ENCODE assay signal across 15 mouse cellular contexts in the genomic region with DNA sequence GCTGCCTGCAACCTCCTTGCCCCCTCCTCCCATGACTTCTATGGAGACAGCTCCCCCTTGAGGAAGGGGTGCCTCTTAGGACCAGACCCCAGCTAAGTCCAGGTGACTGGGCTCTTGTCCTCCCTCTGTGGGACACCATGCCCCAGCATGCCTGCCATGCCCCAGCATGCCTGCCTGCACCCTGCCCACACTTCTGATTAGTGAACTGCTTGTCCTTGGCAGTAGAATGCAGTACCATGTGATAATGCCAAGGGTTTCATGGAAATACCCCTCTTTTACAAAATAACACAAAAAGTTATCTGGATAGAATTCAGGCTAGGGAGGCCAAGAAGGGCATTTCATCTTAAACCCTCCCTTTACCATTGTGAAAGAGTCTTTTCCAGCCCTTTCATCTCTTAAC. TPM values are rescaled to one million over a fixed set of nuclear protein-coding genes. Genes with fewer than 3 reads are reported as not detected.
A peak's percentile ranks its signal among the peaks of the same experiment; 100 is the strongest.
DNase-seq lines count a peak whose midpoint lies in the region; ATAC-seq and TF ChIP-seq lines count a peak whose summit lies in the region.
"Had no signal": no experiment of that assay in that cellular context is flagged by ENCODE, and none has a peak within 500 bp of the region (broad histone marks: within the 10 kb centered on the region; RNA-seq: fewer than 3 reads in every experiment).

No protein-coding gene starts in this region.

- ATAC-seq in heart, embryonic 12.5 days (ENCODE audit: insufficient number of reproducible peaks, low FRiP score): no peak
- ATAC-seq: activated CD4-positive, CD25-positive, alpha-beta regulatory T cell, adult 4 months had no signal

- no peak overlapping the region for H3ac ChIP-seq in C2C12 (ENCODE audit: control insufficient read depth, insufficient read length, low read depth)

- DNase-seq in heart, adult 11 months: no peak
- DNase-seq in left cerebral cortex, adult 2 months (ENCODE audit: extremely low spot score in 1 of 2, low spot score in 2 of 2): no peak
- DNase-seq in left cerebral cortex, postnatal 36 days (ENCODE audit: low spot score in 2 of 2): no peak
- DNase-seq in adrenal gland, adult 8-10 months: peak; percentile 30
- DNase-seq in spleen, postnatal 10 days (ENCODE audit: low spot score in 2 of 2): no peak
- DNase-seq in thymus, postnatal 4 days: no peak
- DNase-seq: cerebellum, postnatal 25 days; layer of hippocampus, adult 9-11 months; midbrain, embryonic 14.5 days; retina, postnatal 1 day; spleen, adult 18-20 months had no signal

- TF ChIP-seq CTCF in left cerebral cortex, adult 2 months (IDR thresholded peaks at IDR 0.05): no peak
- TF ChIP-seq CTCF in C2C12 (IDR thresholded peaks at IDR 0.05; ENCODE audit: control insufficient read depth, insufficient read depth, insufficient read length): peak; percentile 3

- peaks cover 43% of the 10 kb centered on the region for H3K4me1 ChIP-seq in heart, embryonic 12.5 days (replicated peaks)

- no peak overlapping the region for H3K4me3 ChIP-seq in heart, embryonic 12.5 days
- H3K4me3 ChIP-seq in left cerebral cortex, adult 2 months: no peak overlapping the region
- no peak overlapping the region for H3K4me3 ChIP-seq in C2C12 (ENCODE audit: insufficient read depth, poor library complexity, severe bottlenecking)
- H3K4me3 ChIP-seq: liver, embryonic 15.5 days had no signal

- H3K27ac ChIP-seq in heart, embryonic 12.5 days (ENCODE audit: poor library complexity, severe bottlenecking): peak overlapping the region; percentile 21; the same call in 1 of the 2 replicates
- peak overlapping the region; percentile 53 for H3K27ac ChIP-seq in left cerebral cortex, adult 2 months
- H3K27ac ChIP-seq: liver, embryonic 15.5 days had no signal

- H3K36me3 ChIP-seq in heart, embryonic 12.5 days: peaks cover 44% of the 10 kb centered on the region
- H3K36me3 ChIP-seq in C2C12 (ENCODE audit: control insufficient read depth, insufficient read depth): peaks cover 76% of the 10 kb centered on the region
- H3K36me3 ChIP-seq: liver, embryonic 15.5 days had no signal

- H3K4me2 ChIP-seq in heart, embryonic 12.5 days: no peak overlapping the region
- H3K4me2 ChIP-seq: liver, embryonic 15.5 days had no signal

- 0 out of 2 replicates have a peak overlapping the region, but pooled peaks have one; percentile 10 for H3K9ac ChIP-seq in heart, embryonic 12.5 days
- H3K9ac ChIP-seq: liver, embryonic 15.5 days had no signal

- no peaks in the 10 kb centered on the region for H3K79me3 ChIP-seq in C2C12 (ENCODE audit: low read depth)

- intact Hi-C loops in left cerebral cortex, adult 2 months (cut with DNase I): no loop called here
- intact Hi-C loops in left cerebral cortex, postnatal 36 days (cut with DNase I): no loop called here

- H3K79me2 ChIP-seq in C2C12 (ENCODE audit: control insufficient read depth, insufficient read depth): no peaks in the 10 kb centered on the region

- H3K9me3 ChIP-seq in heart, embryonic 12.5 days (replicated peaks): no peaks in the 10 kb centered on the region
- H3K9me3 ChIP-seq: liver, embryonic 15.5 days had no signal

- no peaks in the 10 kb centered on the region for H3K27me3 ChIP-seq in heart, embryonic 12.5 days (replicated peaks)
- no peaks in the 10 kb centered on the region for H3K27me3 ChIP-seq in C2C12 (ENCODE audit: control insufficient read depth, insufficient read depth, insufficient read length)
- H3K27me3 ChIP-seq: liver, embryonic 15.5 days had no signal

TF ChIP-seq in C2C12, 6 proteins besides CTCF, POLR2A, EP300 and RAD21:
- TF ChIP-seq CEBPB (IDR thresholded peaks at IDR 0.05; ENCODE audit: low read depth): no peak
- no peak for TF ChIP-seq MAX (IDR thresholded peaks at IDR 0.05)
- TF ChIP-seq MYOD1 (IDR thresholded peaks at IDR 0.05; ENCODE audit: control insufficient read depth, insufficient read length, low read depth): no peak
- TF ChIP-seq MYOG (IDR thresholded peaks at IDR 0.05; ENCODE audit: control insufficient read depth, extremely low read depth, insufficient read length): no peak
- no peak for TF ChIP-seq USF1 (IDR thresholded peaks at IDR 0.05; ENCODE audit: low read depth)
- TF ChIP-seq FOSL1 (IDR thresholded peaks at IDR 0.05; ENCODE audit: insufficient read depth, low read length, poor library complexity, severe bottlenecking): no peak
TF ChIP-seq in C2C12: peak in this region for 0.

RNA-seq across cellular contexts. Expression of a gene that starts 29.5 kb away (rescaled TPM):
- 54.6 and 54.7 TPM in 2 replicates for polyA plus RNA-seq in heart, embryonic 12.5 days (2016; fragmentation: Nextera tagmentation; extraction: Ambion mirVana)
- total RNA-seq in left cerebral cortex, adult 2 months (2021): 1 to 10 TPM; 2.1 to 2.9 TPM
- 1 to 10 TPM; 1.5 to 2.2 TPM for total RNA-seq in left cerebral cortex, postnatal 36 days (2021)
- polyA plus RNA-seq in C2C12 (2012; fragmentation: generic; extraction: Trizol): 162 TPM
- total RNA-seq in adrenal gland, adult 8-10 months (2022): 10 to 100 TPM; 29.3 to 53.9 (median 37.0) TPM

Comparison
In these comparisons a context has a peak if more than half of its experiments do, and no peak if none do; other contexts are left out.
1. RNA of a gene that starts 29.5 kb away (total RNA-seq): 29.3 to 53.9 TPM in adrenal gland, adult 8-10 months; 2.1 to 2.9 TPM in left cerebral cortex, adult 2 months and 1.5 to 2.2 TPM in left cerebral cortex, postnatal 36 days; every median in the first group is over 4 times any median in the second.